Comparison of ENCODE assay signal across 16 mouse cellular contexts in genomic region chr3:126652361-126652760, GRCm38 (mm10).
"Had no signal": no experiment of that assay in that cellular context is flagged by ENCODE, and none has a peak within 500 bp of the region (broad histone marks: within the 10 kb centered on the region; RNA-seq: fewer than 3 reads in every experiment).

No protein-coding gene starts in this region.

- H3K27ac ChIP-seq: kidney, postnatal 0 days; limb, embryonic 13.5 days; liver, embryonic 15.5 days; macrophage; midbrain, embryonic 15.5 days; neural tube, embryonic 13.5 days; stomach, embryonic 15.5 days had no signal

- H3K9me3 ChIP-seq: limb, embryonic 13.5 days; liver, embryonic 15.5 days; megakaryocyte, embryonic 14.5 days; midbrain, embryonic 15.5 days; neural tube, embryonic 13.5 days; stomach, embryonic 15.5 days had no signal

- H3K9ac ChIP-seq: limb, embryonic 13.5 days; liver, embryonic 15.5 days; midbrain, embryonic 15.5 days; neural tube, embryonic 13.5 days; stomach, embryonic 15.5 days had no signal

- H3K4me1 ChIP-seq: limb, embryonic 13.5 days; liver, embryonic 15.5 days; megakaryocyte, embryonic 14.5 days; midbrain, embryonic 15.5 days; stomach, embryonic 15.5 days had no signal

- DNase-seq: kidney, adult 9 months; kidney, postnatal 36 days; layer of hippocampus, adult 9-11 months; left cerebral cortex, postnatal 4 days; lung, adult 2 months; lung, postnatal 10 days; right cerebral cortex, postnatal 14 days had no signal

- H3K27me3 ChIP-seq: limb, embryonic 13.5 days; liver, embryonic 15.5 days; midbrain, embryonic 15.5 days; neural tube, embryonic 13.5 days; stomach, embryonic 15.5 days had no signal

- H3K4me3 ChIP-seq: limb, embryonic 13.5 days; liver, embryonic 15.5 days; megakaryocyte, embryonic 14.5 days; midbrain, embryonic 15.5 days; neural tube, embryonic 13.5 days; stomach, embryonic 15.5 days had no signal

- ATAC-seq: midbrain, embryonic 15.5 days had no signal

- H3K36me3 ChIP-seq: limb, embryonic 13.5 days; liver, embryonic 15.5 days; midbrain, embryonic 15.5 days; neural tube, embryonic 13.5 days; stomach, embryonic 15.5 days had no signal

- H3K4me2 ChIP-seq: limb, embryonic 13.5 days; liver, embryonic 15.5 days; midbrain, embryonic 11.5 days; midbrain, embryonic 15.5 days; neural tube, embryonic 13.5 days; stomach, embryonic 15.5 days had no signal
